Mouse (Mus musculus): ENCODE measurements around the gene Peli2.

The Peli2 gene

GRCm38 (mm10) chr14:48153064-48153463 lies 32.4 kb downstream of the Peli2 start:
- DNase-seq (ENCODE audit: low read depth, low spot score) = no peak

- no peak for DNase-seq (ENCODE audit: low read depth, low spot score)
Observed at GRCm38 (mm10) chr14:48153865-48154511, 33.4 kb downstream of the Peli2 start.

- no peak for DNase-seq (ENCODE audit: low read depth, low spot score)
Observed at GRCm38 (mm10) chr14:48154641-48155040, 34.0 kb downstream of the Peli2 start.

- no peak for DNase-seq (ENCODE audit: low read depth, low spot score)
Observed at GRCm38 (mm10) chr14:48155153-48155552, 34.5 kb downstream of the Peli2 start.

- no peak for DNase-seq (ENCODE audit: low read depth, low spot score)
Observed at GRCm38 (mm10) chr14:48157085-48157484, 36.5 kb downstream of the Peli2 start.

GRCm38 (mm10) chr14:48157835-48158234 lies 37.2 kb downstream of the Peli2 start:
- no peak for DNase-seq (ENCODE audit: low read depth, low spot score)

GRCm38 (mm10) chr14:48159401-48159800 lies 38.8 kb downstream of the Peli2 start:
- no peak for DNase-seq (ENCODE audit: low read depth, low spot score)

GRCm38 (mm10) chr14:48162446-48162845 lies 41.8 kb downstream of the Peli2 start:
- no peak for DNase-seq (ENCODE audit: low read depth, low spot score)

- no peak for DNase-seq (ENCODE audit: low read depth, low spot score)
Observed at GRCm38 (mm10) chr14:48164917-48165316, 44.3 kb downstream of the Peli2 start.

- no peak for DNase-seq (ENCODE audit: low read depth, low spot score)
Observed at GRCm38 (mm10) chr14:48166396-48166795, 45.8 kb downstream of the Peli2 start.

- DNase-seq (ENCODE audit: low read depth, low spot score) = no peak
Observed at GRCm38 (mm10) chr14:48167020-48167419, 46.4 kb downstream of the Peli2 start.

GRCm38 (mm10) chr14:48168116-48168515 lies 47.5 kb downstream of the Peli2 start:
- DNase-seq (ENCODE audit: low read depth, low spot score) = no peak

- DNase-seq (ENCODE audit: low read depth, low spot score) = peak; percentile 36
Observed at GRCm38 (mm10) chr14:48169970-48170369, 49.3 kb downstream of the Peli2 start.

GRCm38 (mm10) chr14:48171268-48171667 lies 50.6 kb downstream of the Peli2 start:
- DNase-seq (ENCODE audit: low read depth, low spot score) = no peak

- no peak for DNase-seq (ENCODE audit: low read depth, low spot score)
Observed at GRCm38 (mm10) chr14:48172026-48172425, 51.4 kb downstream of the Peli2 start.

GRCm38 (mm10) chr14:48172876-48173275 lies 52.3 kb downstream of the Peli2 start:
- DNase-seq (ENCODE audit: low read depth, low spot score) = no peak

- no peak for DNase-seq (ENCODE audit: low read depth, low spot score)
Observed at GRCm38 (mm10) chr14:48173840-48174239, 53.2 kb downstream of the Peli2 start.

GRCm38 (mm10) chr14:48174356-48174755 lies 53.7 kb downstream of the Peli2 start:
- DNase-seq (ENCODE audit: low read depth, low spot score) = no peak

- DNase-seq (ENCODE audit: low read depth, low spot score) = no peak
Observed at GRCm38 (mm10) chr14:48175115-48175514, 54.5 kb downstream of the Peli2 start.

- no peak for DNase-seq (ENCODE audit: low read depth, low spot score)
Observed at GRCm38 (mm10) chr14:48178304-48178995, 57.8 kb downstream of the Peli2 start.

GRCm38 (mm10) chr14:48179021-48179420 lies 58.4 kb downstream of the Peli2 start:
- no peak for DNase-seq (ENCODE audit: low read depth, low spot score)

- DNase-seq (ENCODE audit: low read depth, low spot score) = no peak
Observed at GRCm38 (mm10) chr14:48186302-48186701, 65.7 kb downstream of the Peli2 start.

- no peak for DNase-seq (ENCODE audit: low read depth, low spot score)
Observed at GRCm38 (mm10) chr14:48187100-48187499, 66.5 kb downstream of the Peli2 start.
